Comparison of ENCODE assay signal across 8 mouse cellular contexts in genomic region chr12:57231085-57231875, GRCm38 (mm10). TPM values are rescaled to one million over a fixed set of nuclear protein-coding genes. Genes with fewer than 3 reads are reported as not detected.
DNase-seq lines count a peak whose midpoint lies in the region; ATAC-seq and TF ChIP-seq lines count a peak whose summit lies in the region.

No protein-coding gene starts in this region.

- H3K36me3 ChIP-seq in forebrain, embryonic 15.5 days = no peaks in the 10 kb centered on the region

- no peaks in the 10 kb centered on the region for H3K27me3 ChIP-seq in forebrain, embryonic 15.5 days

- peak; percentile 27; the same call in 1 of the 2 replicates for TF ChIP-seq CTCF in gastrocnemius, adult 2 months (IDR thresholded peaks at IDR 0.05)

- ATAC-seq in forebrain, embryonic 15.5 days (replicated peaks) = 0 out of 2 replicates have a peak, but pooled peaks have one; percentile 1

- H3K4me2 ChIP-seq in forebrain, embryonic 15.5 days (replicated peaks) = peak overlapping the region; percentile 60

- WGBS in forebrain, embryonic 15.5 days = 73% methylated on average over 14 of the region's 14 CpGs

- peaks cover 6% of the 10 kb centered on the region; the same call in 1 of the 2 replicates for H3K4me1 ChIP-seq in brown adipose tissue, adult 24 weeks (ENCODE audit: control insufficient read depth, insufficient read depth, insufficient read length, low read length)
- H3K4me1 ChIP-seq in forebrain, embryonic 15.5 days = peaks cover 9% of the 10 kb centered on the region

- peak; percentile 34 for DNase-seq in gastrocnemius, adult 2 months
- DNase-seq in gastrocnemius, postnatal 36 days = no peak
- peak; percentile 76 for DNase-seq in kidney, adult 9 months
- DNase-seq in lung, postnatal 14 days = peak; percentile 19
- DNase-seq in retina, postnatal 1 day = peak; percentile 48
- no peak for DNase-seq in ovary, postnatal 14 days (ENCODE audit: low spot score)

- no peaks in the 10 kb centered on the region for H3K9me3 ChIP-seq in forebrain, embryonic 15.5 days

- H3K9ac ChIP-seq in forebrain, embryonic 15.5 days (replicated peaks) = peak overlapping the region; percentile 77

- H3K4me3 ChIP-seq in gastrocnemius, adult 2 months = peak overlapping the region; percentile 97
- peak overlapping the region; percentile 75 for H3K4me3 ChIP-seq in brown adipose tissue, adult 24 weeks (ENCODE audit: insufficient read depth, low read depth, low read length)
- peak overlapping the region; percentile 88 for H3K4me3 ChIP-seq in forebrain, embryonic 15.5 days

- intact Hi-C loops in gastrocnemius, adult 2 months (cut with DNase I) = no loop called here
- intact Hi-C loops in gastrocnemius, postnatal 36 days (cut with DNase I) = no loop called here

- H3K27ac ChIP-seq in gastrocnemius, adult 2 months = peak overlapping the region; percentile 98
- H3K27ac ChIP-seq in brown adipose tissue, adult 24 weeks (replicated peaks; ENCODE audit: low read depth, low read length) = no peak overlapping the region
- H3K27ac ChIP-seq in forebrain, embryonic 15.5 days (replicated peaks) = no peak overlapping the region

RNA-seq across cellular contexts. Expression of gene Mipol1, which starts 1.1 kb away (rescaled TPM):
- 1 to 10 TPM; 3.0 to 3.4 TPM for total RNA-seq in gastrocnemius, adult 2 months (2021)
- 1 to 10 TPM; 2.4 to 2.6 TPM for total RNA-seq in gastrocnemius, postnatal 36 days (2021)
- 7.6 and 7.7 TPM in 2 replicates for polyA plus RNA-seq in brown adipose tissue, adult 24 weeks (2012; ENCODE audit: insufficient read depth, insufficient read length, missing spikeins)
- polyA plus RNA-seq in forebrain, embryonic 15.5 days (2015; fragmentation: Nextera tagmentation; extraction: Ambion mirVana) = 6.8 and 7.3 TPM in 2 replicates

RNA-seq across cellular contexts. Expression of gene Prps1l3, which starts 1.1 kb away (rescaled TPM):
- 10 to 100 TPM; 23.9 to 27.7 TPM for total RNA-seq in gastrocnemius, adult 2 months (2021)
- 10 to 100 TPM; 18.6 to 22.6 TPM for total RNA-seq in gastrocnemius, postnatal 36 days (2021)
- 6.5 and 8.0 TPM in 2 replicates for polyA plus RNA-seq in brown adipose tissue, adult 24 weeks (2012; ENCODE audit: insufficient read depth, insufficient read length, missing spikeins)
- 41.8 and 44.1 TPM in 2 replicates for polyA plus RNA-seq in forebrain, embryonic 15.5 days (2015; fragmentation: Nextera tagmentation; extraction: Ambion mirVana)

RNA-seq across cellular contexts. Expression of gene Slc25a21, which starts 34.0 kb away (rescaled TPM):
- under 1 TPM; 0.15 to 0.17 TPM for total RNA-seq in gastrocnemius, adult 2 months (2021)
- under 1 TPM; 0.18 to 0.25 TPM for total RNA-seq in gastrocnemius, postnatal 36 days (2021)
- not detected in 2 replicates for polyA plus RNA-seq in brown adipose tissue, adult 24 weeks (2012; ENCODE audit: insufficient read depth, insufficient read length, missing spikeins)
- 0.08 TPM in 1 of 2 replicates, not detected in the other for polyA plus RNA-seq in forebrain, embryonic 15.5 days (2015; fragmentation: Nextera tagmentation; extraction: Ambion mirVana)

Comparison
In these comparisons a context has a peak if more than half of its experiments do, and no peak if none do; other contexts are left out.
1. DNase-seq: peak in gastrocnemius, adult 2 months (single experiment), kidney, adult 9 months (single experiment), lung, postnatal 14 days (single experiment) and retina, postnatal 1 day (single experiment); none in gastrocnemius, postnatal 36 days (0 of 2) and ovary, postnatal 14 days (single experiment).
2. Peak in every context shown above with its lines, with median percentiles within 50 percentile points of each other: H3K4me3 ChIP-seq.